ENCODE assay signal across 21 mouse cellular contexts in the genomic region with DNA sequence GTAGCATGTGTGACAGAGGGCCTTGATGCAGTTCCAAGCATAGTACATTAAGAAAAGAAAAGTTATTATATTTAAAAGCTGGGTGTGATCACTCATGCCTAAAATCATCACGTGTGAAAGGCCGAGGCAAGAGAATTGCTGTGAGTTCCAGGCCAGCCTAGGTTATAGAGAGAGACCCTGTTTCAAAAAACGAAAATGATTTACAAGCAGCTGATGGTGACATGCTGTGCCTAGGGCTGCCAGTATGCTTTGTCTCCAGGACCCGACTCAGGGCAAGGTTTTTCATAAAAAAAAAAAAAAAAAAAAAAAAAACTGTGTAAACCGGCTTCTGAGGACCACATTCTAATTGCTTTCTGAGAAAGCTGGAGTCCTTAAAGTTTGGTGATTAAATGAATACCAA.
"Had no signal": no experiment of that assay in that cellular context is flagged by ENCODE, and none has a peak within 500 bp of the region (broad histone marks: within the 10 kb centered on the region; RNA-seq: fewer than 3 reads in every experiment).

No protein-coding gene starts in this region.

- H3K9me3 ChIP-seq: limb, embryonic 12.5 days; liver, embryonic 13.5 days; lung, embryonic 15.5 days; neural tube, embryonic 15.5 days; stomach, embryonic 15.5 days had no signal

- ATAC-seq: liver, postnatal 0 days had no signal

- H3K36me3 ChIP-seq: limb, embryonic 12.5 days; liver, embryonic 13.5 days; lung, embryonic 15.5 days; neural tube, embryonic 15.5 days; stomach, embryonic 15.5 days had no signal

- DNase-seq: kidney, adult 2 months; kidney, postnatal 36 days; layer of hippocampus, adult 9-11 months; layer of hippocampus, postnatal 36 days; liver; liver, embryonic 13.5 days; liver, postnatal 0 days; lung, postnatal 14 days; midbrain, embryonic 14.5 days; right cerebral cortex, adult 18-20 months; right cerebral cortex, postnatal 4 days; spleen, adult 18-20 months; thymus, adult 2 months; thymus, postnatal 25 days had no signal

- H3K4me2 ChIP-seq: limb, embryonic 12.5 days; liver, embryonic 13.5 days; lung, embryonic 15.5 days; neural tube, embryonic 15.5 days; stomach, embryonic 15.5 days had no signal

- H3K4me1 ChIP-seq: liver, embryonic 13.5 days; megakaryocyte, embryonic 14.5 days; neural tube, embryonic 15.5 days had no signal

- H3K27me3 ChIP-seq: liver, embryonic 13.5 days; lung, embryonic 15.5 days; megakaryocyte, embryonic 14.5 days; neural tube, embryonic 15.5 days; stomach, embryonic 15.5 days had no signal

- H3K27ac ChIP-seq: kidney, postnatal 0 days; limb, embryonic 12.5 days; liver, embryonic 13.5 days; lung, embryonic 15.5 days; macrophage; neural tube, embryonic 15.5 days had no signal

- H3K9ac ChIP-seq: limb, embryonic 12.5 days; liver, embryonic 13.5 days; liver, postnatal 0 days; lung, embryonic 15.5 days; neural tube, embryonic 15.5 days; stomach, embryonic 15.5 days had no signal

- H3K4me3 ChIP-seq: limb, embryonic 12.5 days; liver, embryonic 13.5 days; lung, embryonic 15.5 days; megakaryocyte, embryonic 14.5 days; neural tube, embryonic 15.5 days; stomach, embryonic 15.5 days had no signal
